Mouse (Mus musculus) urinary bladder, postnatal 36 days (tissue): ENCODE data around the gene Gm49393.

Experiments
- DNase-seq, 2 experiments: peaks; one replicate each; pipeline ENCODE4 v3.0.0; 2022; ENCODE audit warnings: low spot score in 2 of 2, mixed read lengths in 1 of 2

Gm49393 gene

GRCm38 (mm10) chr13:60809690-60810089 is 125.7 kb downstream of the Gm49393 start:
- no peak for DNase-seq
